Mouse (Mus musculus) inflammation-experienced regulatory T-cells, adult 16 weeks (primary cell): ENCODE results near the gene Lamp2. TPM values are rescaled to one million over a fixed set of nuclear protein-coding genes. Genes with fewer than 3 reads are reported as not detected.

Experiments used
- polyA plus RNA-seq: library from polyadenylated mRNA; unstranded; fragments of 100-300 nt; shearing (Covaris generic); gene quantifications from one replicate; pipeline ENCODE4 v1.2.1, GENCODE M21; 2017

Lamp2 gene
- 77.7 TPM for polyA plus RNA-seq

DNA sequence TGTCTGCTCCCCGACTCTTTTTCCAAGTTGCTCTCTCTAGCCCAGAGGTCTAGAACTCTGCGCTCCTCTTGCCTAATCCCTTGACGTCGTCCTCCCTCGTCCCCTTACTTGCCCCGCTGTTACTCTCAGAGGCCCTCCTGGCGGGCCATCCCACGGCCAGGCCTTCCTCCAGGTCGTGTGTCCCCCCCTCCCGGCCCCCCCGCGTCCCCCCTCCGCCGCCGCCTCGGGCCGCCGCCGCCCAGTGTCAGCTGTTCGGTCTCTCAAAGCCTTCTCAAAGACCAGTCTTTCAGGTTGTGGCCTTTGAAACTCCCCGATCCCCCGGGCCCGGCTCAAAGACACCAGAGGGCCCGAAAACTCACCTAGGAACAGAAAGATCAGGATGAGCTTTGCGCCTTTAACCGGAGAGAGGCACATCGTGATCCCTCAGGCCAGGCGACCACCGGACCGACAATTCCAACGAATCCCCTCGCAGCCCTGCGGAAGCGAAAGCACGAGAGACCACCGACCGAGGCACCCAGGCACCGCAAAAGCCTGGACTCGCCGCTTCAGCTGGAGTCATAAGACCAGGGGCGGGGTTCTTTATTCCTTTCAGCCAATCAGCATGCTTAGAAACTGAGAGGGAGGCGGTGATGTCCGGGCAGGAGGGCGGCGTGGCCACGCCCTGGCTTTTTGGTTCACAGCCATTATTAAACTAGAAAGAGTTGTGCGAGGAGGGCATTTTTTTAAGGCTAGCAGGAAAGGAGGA, at the start of gene Lamp2:
TSS of gene Lamp2 (minus strand) at position 565 of the 745 bp plus-strand sequence.

Other genes starting within 250 kb of the Lamp2 start
- 1.2 TPM for gene Tmem255a, start 204.0 kb downstream of the Lamp2 start, polyA plus RNA-seq
- gene Atp1b4, start 140.3 kb downstream of the Lamp2 start, polyA plus RNA-seq: not detected
- gene Cul4b, start 119.7 kb upstream of the Lamp2 start, polyA plus RNA-seq: 42.7 TPM
- gene Mcts1, start 144.1 kb upstream of the Lamp2 start, polyA plus RNA-seq: 132 TPM
- 27.6 TPM for gene C1galt1c1, start 178.6 kb upstream of the Lamp2 start, polyA plus RNA-seq